Mouse (Mus musculus): ENCODE results near the gene Qk. TPM values are rescaled to one million over a fixed set of nuclear protein-coding genes. Genes with fewer than 3 reads are reported as not detected.

Gene Qk
- polyA plus RNA-seq (2015; fragmentation: Nextera tagmentation; extraction: Ambion mirVana): 14.2 and 16.9 TPM in 2 replicates

GRCm38 (mm10) chr17:10319685-10320455 is at the start of gene Qk:
TSS of gene Qk (minus strand) at chr17:10319854.

Data from urinary bladder, postnatal 0 days (tissue).